Mouse (Mus musculus) limb, embryonic 14.5 days (tissue): ENCODE data around the gene Xpnpep1. TPM values are rescaled to one million over a fixed set of nuclear protein-coding genes. Genes with fewer than 3 reads are reported as not detected.
A peak's percentile ranks its signal among the peaks of the same experiment; 100 is the strongest.

Source experiments
- ATAC-seq: fragments of 200-750 bp; cut with Nextera tagmentation; 2 replicates; pipeline ENCODE4 v1.8.0; 2017; ENCODE audit warnings: low read depth, moderate number of reproducible peaks, moderate TSS enrichment; ENCODE audit not compliant: low FRiP score
- DNase-seq: peaks from one replicate; pipeline ENCODE4 v3.0.0-alpha.2; 2015; ENCODE audit warnings: low spot score
- H3K27ac ChIP-seq: fragments of 300-500 bp; sonication (generic); replicated peaks from 2 replicates; pipeline ENCODE4 v1.5.1; 2014; ENCODE audit warnings: low read depth, mild to moderate bottlenecking, low read length, moderate library complexity, mixed read lengths
- H3K27me3 ChIP-seq: fragments of 300-500 bp; sonication (generic); 2 replicates; pipeline ENCODE4 v1.6.1; 2014; ENCODE audit warnings: low read length, mixed read lengths; ENCODE audit not compliant: control insufficient read depth, insufficient read depth
- H3K36me3 ChIP-seq: fragments of 300-500 bp; sonication (generic); 2 replicates; pipeline ENCODE4 v1.6.1; 2014; ENCODE audit warnings: mild to moderate bottlenecking, low read length, moderate library complexity, mixed read lengths; ENCODE audit not compliant: control insufficient read depth, insufficient read depth
- H3K4me1 ChIP-seq: fragments of 300-500 bp; sonication (generic); 2 replicates; pipeline ENCODE4 v1.6.1; 2014; ENCODE audit warnings: antibody characterized with exemption, low read length, mixed read lengths; ENCODE audit not compliant: control insufficient read depth, insufficient read depth
- H3K4me2 ChIP-seq: fragments of 300-500 bp; sonication (generic); replicated peaks from 2 replicates; pipeline ENCODE4 v1.6.1; 2014; ENCODE audit warnings: low read depth, mild to moderate bottlenecking, low read length, moderate library complexity; ENCODE audit not compliant: severe bottlenecking
- H3K4me3 ChIP-seq: fragments of 300-500 bp; sonication (generic); replicated peaks from 2 replicates; pipeline ENCODE4 v1.5.1; 2014; ENCODE audit warnings: low read length
- H3K9ac ChIP-seq: fragments of 300-500 bp; sonication (generic); 2 replicates; pipeline ENCODE4 v1.6.1; 2014; ENCODE audit warnings: mild to moderate bottlenecking, low read depth, low read length, moderate library complexity; ENCODE audit not compliant: severe bottlenecking
- H3K9me3 ChIP-seq: fragments of 300-500 bp; sonication (generic); 2 replicates; pipeline ENCODE4 v1.6.1; 2016; ENCODE audit warnings: low read length; ENCODE audit not compliant: control insufficient read depth
- POLR2A ChIP-seq: fragments of 200-500 bp; IDR thresholded peaks from 2 replicates; pipeline ENCODE4 v1.8.0; 2012; ENCODE audit warnings: inconsistent platforms, mild to moderate bottlenecking, moderate library complexity, borderline replicate concordance; ENCODE audit not compliant: insufficient read depth, insufficient read length; ENCODE audit errors: extremely low read depth
- WGBS: fragments of 180-500 bp; shearing (Covaris S2); extraction: QIAGEN DNeasy Blood & Tissue Kit; methylation state at CpG from one replicate; pipeline ENCODE4 v1.1.7; 2014; 5-methylcytosine and 5-hydroxymethylcytosine counted together
- polyA plus RNA-seq, 2 experiments: library from polyadenylated mRNA; depleted of rRNA in 1 of 2; stranded (reverse) in 1 of 2; unstranded in 1 of 2; fragments of >200 nt; fragmentation: Nextera tagmentation in 1 of 2; extraction: Ambion mirVana in 1 of 2; gene quantifications; 2 replicates each; pipeline versions ENCODE4 v1.2.1 to v1.2.3; 2012 to 2014

The Xpnpep1 gene
- polyA plus RNA-seq, 2 experiments: 101 to 157 TPM

DNA sequence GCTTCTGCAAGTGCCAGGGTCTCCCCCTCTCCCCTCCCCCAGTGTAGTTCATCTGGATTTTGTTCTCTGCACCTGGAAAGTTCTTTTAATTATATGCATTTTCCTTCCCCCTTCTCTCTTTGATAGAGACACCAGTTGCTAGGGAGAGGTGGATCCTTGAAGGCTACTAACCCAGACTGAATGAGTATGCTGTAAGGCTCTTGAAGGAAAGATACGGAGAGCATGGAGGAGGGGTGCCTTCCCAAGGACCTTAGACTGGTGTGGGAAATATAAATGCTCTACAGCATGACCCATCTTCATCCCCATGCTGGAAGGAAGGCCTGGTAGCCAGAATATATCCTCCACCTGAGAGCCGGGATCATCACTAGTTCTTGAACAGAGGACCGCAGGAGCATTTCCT, 41.3 kb upstream of the Xpnpep1 start:
- H3K27ac ChIP-seq: peak overlapping the region; percentile 56
- H3K36me3 ChIP-seq: no peaks in the 10 kb centered on the region
- DNase-seq: no peak
- H3K4me3 ChIP-seq: no peak overlapping the region
- no peaks in the 10 kb centered on the region for H3K9me3 ChIP-seq
- no peaks in the 10 kb centered on the region for H3K27me3 ChIP-seq
- H3K4me1 ChIP-seq: peaks cover 34% of the 10 kb centered on the region
- H3K9ac ChIP-seq: no peak overlapping the region
- no peak overlapping the region for H3K4me2 ChIP-seq
- TF ChIP-seq POLR2A: no peak
- ATAC-seq: no peak; the same call in 1 of the 2 replicates
- 51% methylated on average over 3 of the region's 3 CpGs for WGBS

GRCm38 (mm10) chr19:53080921-53081320, 40.9 kb upstream of the Xpnpep1 start:
- Histone ChIP-seq H3K4me3 (no peak overlapping the region), H3K36me3 (no peaks in the 10 kb centered on the region), H3K4me2 (no peak overlapping the region), H3K9ac (no peak overlapping the region), H3K27ac (peak overlapping the region; percentile 65; the same call in 1 of the 2 replicates), H3K4me1 (peaks cover 38% of the 10 kb centered on the region), H3K9me3 (no peaks in the 10 kb centered on the region), H3K27me3 (no peaks in the 10 kb centered on the region)
- DNase-seq (peak; percentile 68), ATAC-seq (peak; percentile 82)
- 6% methylated on average over 6 of the region's 6 CpGs for WGBS
- TF ChIP-seq POLR2A: no peak

DNA sequence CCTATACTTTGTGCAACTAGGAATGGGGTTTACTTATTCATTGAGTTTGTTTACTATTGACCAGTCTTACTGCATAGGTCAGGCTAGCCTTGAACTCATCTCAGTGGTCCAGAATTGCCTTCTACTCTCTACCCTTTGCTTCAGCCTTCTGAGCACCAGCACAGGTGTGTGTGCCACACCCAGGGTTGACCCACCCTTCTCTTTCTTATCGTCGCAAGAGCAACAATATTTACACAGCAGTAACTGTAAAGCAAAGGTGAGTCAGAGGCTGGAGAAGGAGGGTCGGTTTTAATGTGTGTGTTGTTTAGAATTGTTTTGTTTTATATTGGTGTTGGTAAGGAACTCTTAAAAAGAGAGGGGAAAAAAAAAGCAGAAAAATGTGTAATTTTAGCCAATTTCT, 40.5 kb upstream of the Xpnpep1 start:
- no peak for TF ChIP-seq POLR2A
- 23% methylated on average over 3 of the region's 3 CpGs for WGBS
- ATAC-seq (peak; percentile 34; the same call in 1 of the 2 replicates), DNase-seq (no peak)
- Histone ChIP-seq H3K27ac (peak overlapping the region; percentile 65), H3K36me3 (no peaks in the 10 kb centered on the region), H3K9me3 (no peaks in the 10 kb centered on the region), H3K27me3 (no peaks in the 10 kb centered on the region), H3K4me3 (no peak overlapping the region), H3K4me1 (peaks cover 42% of the 10 kb centered on the region), H3K4me2 (no peak overlapping the region), H3K9ac (no peak overlapping the region)

DNA sequence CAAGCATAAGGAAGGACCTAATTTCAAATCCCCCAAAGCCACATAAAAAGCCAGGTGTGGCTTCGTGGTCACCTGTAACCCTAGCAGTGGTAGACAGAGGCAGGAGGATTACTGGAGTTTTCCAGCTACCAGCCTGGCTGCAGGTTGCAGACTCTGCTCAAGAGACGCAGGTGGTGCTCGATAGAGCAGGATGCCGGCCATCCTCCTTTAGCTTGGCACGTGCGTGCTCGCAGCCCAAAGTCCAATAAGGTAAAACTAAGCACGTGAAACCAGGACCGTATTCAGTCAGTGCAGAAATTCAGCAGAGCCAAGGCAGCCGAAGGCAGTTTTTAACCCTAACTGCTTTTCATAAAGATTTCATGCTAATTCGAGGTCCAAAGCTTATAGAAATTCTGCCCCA, 40.0 kb upstream of the Xpnpep1 start:
- no peak for ATAC-seq
- 0 out of 2 replicates have a peak overlapping the region, but pooled peaks have one; percentile 65 for H3K27ac ChIP-seq

GRCm38 (mm10) chr19:53078271-53079085, 38.5 kb upstream of the Xpnpep1 start:
- H3K27ac ChIP-seq: no peak overlapping the region
- H3K4me2 ChIP-seq: no peak overlapping the region
- 63% methylated on average over 9 of the region's 9 CpGs for WGBS
- no peak for TF ChIP-seq POLR2A
- no peak overlapping the region for H3K4me3 ChIP-seq
- H3K36me3 ChIP-seq: no peaks in the 10 kb centered on the region
- no peaks in the 10 kb centered on the region for H3K9me3 ChIP-seq
- ATAC-seq: no peak
- H3K4me1 ChIP-seq: peaks cover 46% of the 10 kb centered on the region
- H3K9ac ChIP-seq: no peak overlapping the region
- no peaks in the 10 kb centered on the region for H3K27me3 ChIP-seq
- DNase-seq: no peak

More for the DNA sequence above, 40.0 kb upstream of the Xpnpep1 start:
- peaks cover 43% of the 10 kb centered on the region for H3K4me1 ChIP-seq
- TF ChIP-seq POLR2A: no peak
- H3K9me3 ChIP-seq: no peaks in the 10 kb centered on the region
- no peak overlapping the region for H3K4me3 ChIP-seq
- H3K36me3 ChIP-seq: no peaks in the 10 kb centered on the region
- H3K27me3 ChIP-seq: no peaks in the 10 kb centered on the region
- no peak for DNase-seq
- no peak overlapping the region for H3K4me2 ChIP-seq
- WGBS: 61% methylated on average over 11 of the region's 11 CpGs
- H3K9ac ChIP-seq: no peak overlapping the region
